Mouse (Mus musculus) embryonic facial prominence, embryonic 11.5 days (tissue): ENCODE data around the gene Marveld2. TPM values are rescaled to one million over a fixed set of nuclear protein-coding genes. Genes with fewer than 3 reads are reported as not detected.

Experiments used
- ATAC-seq: fragments of 200-750 bp; cut with Nextera tagmentation; replicated peaks from 2 replicates; pipeline ENCODE4 v1.8.0; 2017; ENCODE audit warnings: low read depth; ENCODE audit not compliant: insufficient number of reproducible peaks, low FRiP score, low TSS enrichment
- DNase-seq: peaks from one replicate; pipeline ENCODE4 v3.0.0-alpha.2; 2015; ENCODE audit warnings: low spot score
- H3K27ac ChIP-seq: fragments of 300-500 bp; sonication (generic); replicated peaks from 2 replicates; pipeline ENCODE4 v1.5.1; 2014; ENCODE audit warnings: mild to moderate bottlenecking, low read depth, low read length, control low read depth
- H3K27me3 ChIP-seq: fragments of 300-500 bp; sonication (generic); 2 replicates; pipeline ENCODE4 v1.6.1; 2014; ENCODE audit warnings: mild to moderate bottlenecking, low read length, moderate library complexity, mixed read lengths; ENCODE audit not compliant: control insufficient read depth, insufficient read depth
- H3K36me3 ChIP-seq: fragments of 300-500 bp; sonication (generic); replicated peaks from 2 replicates; pipeline ENCODE4 v1.6.1; 2014; ENCODE audit warnings: low read depth, mild to moderate bottlenecking, low read length, moderate library complexity, mixed read lengths; ENCODE audit not compliant: control insufficient read depth, insufficient read depth
- H3K4me1 ChIP-seq: fragments of 300-500 bp; sonication (generic); 2 replicates; pipeline ENCODE4 v1.6.1; 2014; ENCODE audit warnings: low read length, mixed read lengths; ENCODE audit not compliant: control insufficient read depth, insufficient read depth
- H3K4me2 ChIP-seq: fragments of 300-500 bp; sonication (generic); 2 replicates; pipeline ENCODE4 v1.6.1; 2014; ENCODE audit warnings: low read depth, mild to moderate bottlenecking, control low read depth, low read length, moderate library complexity
- H3K4me3 ChIP-seq: fragments of 300-500 bp; sonication (generic); 2 replicates; pipeline ENCODE4 v1.5.1; 2014; ENCODE audit warnings: low read depth, low read length, control low read depth
- H3K9ac ChIP-seq: fragments of 300-500 bp; sonication (generic); replicated peaks from 2 replicates; pipeline ENCODE4 v1.6.1; 2014; ENCODE audit warnings: mild to moderate bottlenecking, control low read depth, low read length
- H3K9me3 ChIP-seq: fragments of 300-500 bp; sonication (generic); replicated peaks from 2 replicates; pipeline ENCODE4 v1.6.1; 2016; ENCODE audit warnings: mild to moderate bottlenecking, low read length, inconsistent platforms, mixed read lengths; ENCODE audit not compliant: control insufficient read depth
- WGBS: fragments of 180-500 bp; shearing (Covaris S2); extraction: QIAGEN DNeasy Blood & Tissue Kit; methylation state at CpG from one replicate; pipeline ENCODE4 v1.1.7; 2014; 5-methylcytosine and 5-hydroxymethylcytosine counted together
- polyA plus RNA-seq: library from polyadenylated mRNA; unstranded; fragments of >200 nt; fragmentation: Nextera tagmentation; extraction: Ambion mirVana; gene quantifications from 2 replicates; pipeline ENCODE4 v1.2.1, GENCODE M21; 2014

Marveld2 gene
- polyA plus RNA-seq, 1 experiment from 2014 or later: 5.6 TPM

DNA sequence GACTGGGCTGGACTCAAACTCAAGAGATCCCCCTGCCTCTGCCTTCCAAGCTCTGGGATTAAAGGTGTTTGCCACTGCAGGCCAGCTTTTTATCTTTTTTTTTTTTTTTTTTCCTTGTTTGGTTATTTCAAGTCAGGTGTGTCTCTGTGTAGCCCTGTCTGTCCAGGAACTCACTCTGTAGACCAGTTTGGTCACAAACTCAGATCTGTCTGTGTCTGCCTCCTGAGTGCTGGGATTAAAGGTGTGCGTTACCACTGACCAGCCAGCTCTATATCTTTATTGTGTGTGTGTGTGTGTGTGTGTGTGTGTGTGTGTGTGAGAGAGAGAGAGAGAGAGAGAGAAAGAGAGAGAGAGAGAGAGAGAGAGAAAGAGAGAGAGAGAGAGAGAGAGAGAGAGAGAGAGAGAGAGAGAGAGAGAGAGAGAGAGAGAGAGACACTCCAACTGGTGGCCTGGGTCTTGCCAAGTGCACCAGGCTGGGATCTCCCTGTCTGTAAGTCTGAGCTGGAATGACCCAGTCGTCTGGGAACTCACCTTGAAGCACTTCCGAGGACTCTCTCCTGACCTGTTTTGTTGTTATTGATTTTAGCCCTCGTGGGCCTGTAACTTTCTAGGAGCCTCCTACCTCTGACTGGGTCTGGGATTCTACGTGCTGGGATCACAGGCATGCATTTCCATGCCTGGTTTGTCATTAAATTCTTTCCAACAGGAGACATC, 21.8 kb downstream of the Marveld2 start:
- Histone ChIP-seq H3K4me1 (no peaks in the 10 kb centered on the region), H3K27me3 (no peaks in the 10 kb centered on the region), H3K4me2 (no peak overlapping the region), H3K4me3 (no peak overlapping the region), H3K9ac (no peak overlapping the region), H3K36me3 (no peaks in the 10 kb centered on the region), H3K27ac (no peak overlapping the region), H3K9me3 (no peaks in the 10 kb centered on the region)
- WGBS: 71% methylated on average over 5 of the region's 5 CpGs
- no peak for ATAC-seq
- DNase-seq: no peak

DNA sequence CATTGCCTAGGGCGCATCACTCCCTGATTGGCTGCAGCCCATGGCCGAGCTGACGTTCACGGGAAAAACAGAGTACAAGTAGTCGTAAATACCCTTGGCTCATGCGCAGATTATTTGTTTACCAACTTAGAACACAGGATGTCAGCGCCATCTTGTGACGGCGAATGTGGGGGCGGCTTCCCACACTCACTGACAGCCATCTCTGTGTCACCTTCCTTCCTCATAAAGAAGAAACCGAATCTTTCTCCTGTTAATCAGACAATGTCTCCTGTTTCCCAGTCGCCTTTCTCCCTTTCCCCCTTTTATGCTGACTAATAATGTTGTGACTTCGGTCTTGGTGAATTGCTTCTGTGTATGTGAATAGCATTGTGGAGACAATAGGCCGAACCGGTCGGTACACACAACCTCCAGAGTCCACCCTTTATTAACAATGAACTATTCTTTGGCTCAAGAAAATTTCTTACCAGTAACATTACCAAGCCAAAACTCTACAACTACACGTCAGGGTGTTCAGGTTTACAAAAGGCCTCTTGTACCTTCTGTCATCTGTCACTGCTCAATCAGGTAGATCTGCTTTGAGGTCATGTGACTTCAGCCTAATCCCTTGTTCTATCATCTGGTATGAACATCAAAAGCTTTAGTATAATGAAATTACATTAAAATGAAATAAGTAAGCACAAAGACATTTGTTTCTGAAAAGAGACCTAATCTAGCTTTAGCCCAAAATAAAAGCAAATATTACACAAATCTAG, 22.6 kb downstream of the Marveld2 start:
- H3K4me1 ChIP-seq: no peaks in the 10 kb centered on the region
- no peaks in the 10 kb centered on the region for H3K36me3 ChIP-seq
- WGBS: 65% methylated on average over 11 of the region's 17 CpGs
- no peak overlapping the region for H3K4me2 ChIP-seq
- no peak overlapping the region for H3K9ac ChIP-seq
- H3K9me3 ChIP-seq: no peaks in the 10 kb centered on the region
- H3K27me3 ChIP-seq: no peaks in the 10 kb centered on the region
- ATAC-seq: no peak
- no peak for DNase-seq
- H3K27ac ChIP-seq: no peak overlapping the region
- no peak overlapping the region for H3K4me3 ChIP-seq

DNA sequence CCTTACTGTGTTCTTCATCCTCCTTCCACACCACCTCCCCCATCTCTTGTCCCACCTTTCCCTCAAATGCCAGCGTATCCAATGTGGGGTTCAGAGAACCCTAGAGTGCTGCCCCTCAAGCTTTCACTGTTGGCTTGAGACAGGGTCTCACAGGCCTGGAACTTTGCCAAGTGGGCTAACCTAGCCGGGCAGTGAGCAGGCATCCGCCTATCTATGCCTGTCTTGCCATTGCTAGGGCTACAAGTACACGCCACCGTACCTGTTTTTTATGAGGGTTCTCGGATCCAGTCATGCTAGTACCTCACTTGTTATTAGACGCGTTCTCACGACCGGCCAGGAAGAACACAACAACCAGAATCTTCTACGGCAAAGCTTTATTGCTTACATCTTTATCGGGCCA, 28.1 kb downstream of the Marveld2 start:
- Histone ChIP-seq H3K4me3 (no peak overlapping the region), H3K36me3 (no peaks in the 10 kb centered on the region), H3K9me3 (no peaks in the 10 kb centered on the region), H3K9ac (no peak overlapping the region), H3K27me3 (no peaks in the 10 kb centered on the region), H3K4me1 (no peaks in the 10 kb centered on the region), H3K4me2 (no peak overlapping the region), H3K27ac (no peak overlapping the region)
- no peak for ATAC-seq
- 90% methylated on average over 11 of the region's 12 CpGs for WGBS
- DNase-seq: no peak

DNA sequence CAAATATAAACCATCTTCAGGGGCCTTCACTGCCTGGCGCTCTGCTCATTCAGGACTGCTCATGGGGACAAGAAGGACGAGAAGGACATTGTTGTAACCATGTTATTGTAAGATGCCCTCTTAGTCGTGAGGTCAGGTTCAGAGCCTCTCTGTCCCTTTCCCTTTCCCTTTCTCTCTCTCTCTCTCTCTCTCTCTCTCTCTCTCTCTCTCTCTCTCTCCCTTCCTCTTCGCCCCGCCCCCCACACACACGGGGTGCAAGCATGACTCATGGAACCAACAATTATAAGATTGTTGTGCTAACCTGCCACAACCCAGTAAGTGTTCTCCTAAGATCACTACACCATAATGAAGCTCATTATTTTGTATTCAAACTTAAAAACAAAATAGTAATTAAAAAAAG, 34.6 kb downstream of the Marveld2 start:
- Histone ChIP-seq H3K27me3 (no peaks in the 10 kb centered on the region), H3K27ac (no peak overlapping the region), H3K9me3 (no peaks in the 10 kb centered on the region), H3K4me3 (no peak overlapping the region), H3K4me2 (no peak overlapping the region), H3K4me1 (no peaks in the 10 kb centered on the region), H3K9ac (no peak overlapping the region), H3K36me3 (no peaks in the 10 kb centered on the region)
- WGBS: 45% methylated on average over 6 of the region's 6 CpGs
- ATAC-seq: no peak
- DNase-seq: no peak

DNA sequence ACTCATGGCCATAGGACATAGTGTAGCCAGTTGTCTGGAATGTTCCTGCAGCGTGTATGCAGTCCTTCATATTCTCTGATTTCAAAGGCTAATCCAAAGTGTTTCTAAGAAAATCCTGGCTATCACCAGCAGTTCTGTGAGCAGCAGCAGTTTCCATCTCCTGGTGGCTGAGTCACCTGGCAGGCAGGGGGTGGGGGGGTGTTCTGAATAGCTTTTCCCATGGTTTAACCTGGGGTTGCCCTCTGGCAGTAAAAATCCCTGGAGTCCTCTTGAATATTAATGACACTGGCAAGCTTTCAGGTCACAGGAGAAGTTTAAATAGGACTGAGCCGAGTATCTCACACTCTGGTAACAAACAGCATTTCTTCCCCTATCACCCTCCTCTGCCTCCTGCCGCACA, 35.1 kb downstream of the Marveld2 start:
- WGBS: 23% methylated on average over 3 of the region's 3 CpGs
- H3K4me2 ChIP-seq: no peak overlapping the region

DNA sequence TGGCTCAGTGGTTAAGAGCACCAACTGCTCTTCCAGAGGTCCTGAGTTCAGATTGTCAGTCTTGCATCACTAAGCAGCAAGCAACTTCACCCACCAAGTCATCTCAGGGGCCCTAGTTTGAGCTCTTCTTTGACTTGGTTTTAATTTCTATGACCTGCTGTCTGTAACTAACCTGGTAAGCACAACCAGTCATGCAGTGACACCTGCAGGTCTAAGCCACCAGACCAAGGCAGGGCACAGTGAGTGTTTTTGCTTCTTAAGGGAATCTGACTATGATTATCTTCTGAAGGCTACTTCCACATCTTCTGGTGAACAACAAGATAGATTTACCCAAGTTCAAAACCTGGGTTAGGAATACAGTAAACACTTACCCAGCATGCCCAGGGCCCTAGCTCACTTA, 36.8 kb downstream of the Marveld2 start:
- H3K36me3 ChIP-seq: no peaks in the 10 kb centered on the region
- no peak overlapping the region for H3K27ac ChIP-seq
- H3K4me2 ChIP-seq: no peak overlapping the region
- H3K9ac ChIP-seq: no peak overlapping the region
- no peaks in the 10 kb centered on the region for H3K27me3 ChIP-seq
- H3K9me3 ChIP-seq: no peaks in the 10 kb centered on the region
- ATAC-seq (no peak), DNase-seq (no peak)
- no peaks in the 10 kb centered on the region for H3K4me1 ChIP-seq
- no peak overlapping the region for H3K4me3 ChIP-seq

More for the DNA sequence above, 35.1 kb downstream of the Marveld2 start:
- no peak for DNase-seq
- no peak overlapping the region for H3K27ac ChIP-seq
- ATAC-seq: no peak
- H3K4me1 ChIP-seq: no peaks in the 10 kb centered on the region
- H3K9me3 ChIP-seq: no peaks in the 10 kb centered on the region
- H3K9ac ChIP-seq: no peak overlapping the region
- no peaks in the 10 kb centered on the region for H3K27me3 ChIP-seq
- H3K36me3 ChIP-seq: no peaks in the 10 kb centered on the region
- H3K4me3 ChIP-seq: no peak overlapping the region

DNA sequence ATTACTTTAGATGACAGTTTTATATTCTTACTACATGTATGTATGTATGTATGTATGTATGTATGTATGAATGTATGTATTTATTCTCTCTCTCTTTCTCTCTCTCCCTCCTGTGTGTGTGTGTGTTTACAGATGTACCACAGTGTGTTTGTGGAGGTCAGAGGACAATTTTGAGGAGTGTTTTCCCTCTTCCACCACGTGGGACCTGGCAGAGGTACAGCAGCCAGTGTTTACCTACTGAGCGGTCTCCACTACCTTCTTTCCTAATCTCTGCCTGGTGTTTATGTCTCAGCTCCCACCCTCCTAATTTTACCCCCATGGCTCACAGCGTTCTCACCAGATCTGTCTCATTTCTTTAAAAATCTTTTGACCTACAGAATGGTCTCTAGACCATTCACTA, 37.6 kb downstream of the Marveld2 start:
- Histone ChIP-seq H3K27me3 (no peaks in the 10 kb centered on the region), H3K9me3 (no peaks in the 10 kb centered on the region), H3K4me1 (no peaks in the 10 kb centered on the region), H3K36me3 (no peaks in the 10 kb centered on the region), H3K4me3 (no peak overlapping the region), H3K4me2 (no peak overlapping the region), H3K27ac (no peak overlapping the region), H3K9ac (no peak overlapping the region)
- ATAC-seq (no peak), DNase-seq (no peak)
- 59% methylated on average over 3 of the region's 3 CpGs for WGBS

DNA sequence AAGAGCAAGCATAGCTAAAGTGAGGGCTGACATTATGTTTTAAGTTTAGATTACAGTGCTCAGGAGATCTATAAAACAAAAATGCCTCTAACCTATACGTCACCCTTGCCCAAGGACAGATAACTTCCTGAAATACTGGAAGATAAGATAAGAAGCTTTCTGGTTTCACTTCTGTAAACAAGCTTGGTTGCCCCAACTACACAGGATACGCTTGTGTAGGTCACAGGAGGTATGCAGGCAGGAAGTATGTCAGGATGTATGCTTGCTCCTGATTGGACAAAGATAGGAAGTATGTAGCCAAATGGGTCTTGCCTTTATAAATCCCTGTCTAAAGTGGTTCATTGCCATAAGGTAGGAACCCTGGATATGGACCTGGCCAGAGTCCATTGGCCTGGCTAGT, 40.8 kb downstream of the Marveld2 start:
- no peak overlapping the region for H3K9ac ChIP-seq
- H3K27ac ChIP-seq: no peak overlapping the region
- H3K4me2 ChIP-seq: no peak overlapping the region
- DNase-seq: no peak
- H3K27me3 ChIP-seq: no peaks in the 10 kb centered on the region
- H3K36me3 ChIP-seq: no peaks in the 10 kb centered on the region
- H3K9me3 ChIP-seq: no peaks in the 10 kb centered on the region
- WGBS: 72% methylated on average over 2 of the region's 2 CpGs
- ATAC-seq: no peak
- no peaks in the 10 kb centered on the region for H3K4me1 ChIP-seq
- no peak overlapping the region for H3K4me3 ChIP-seq
